Mouse (Mus musculus) bone marrow macrophage, adult 2 months (primary cell): ENCODE results near the gene Fam222b. TPM values are rescaled to one million over a fixed set of nuclear protein-coding genes. Genes with fewer than 3 reads are reported as not detected.
A peak's percentile ranks its signal among the peaks of the same experiment; 100 is the strongest.
"Not testable (repeated sequence)": the region's sequence is repeated elsewhere in the genome, so short reads cannot be mapped to it uniquely, and the experiment has no call there.

Source experiments
- H3K27ac ChIP-seq: 2 replicates; pipeline ENCODE4 v1.5.1; 2012; ENCODE audit warnings: low read depth, low read length; ENCODE audit not compliant: insufficient read depth
- H3K4me1 ChIP-seq: 2 replicates; pipeline ENCODE4 v1.6.1; 2012; ENCODE audit warnings: low read length; ENCODE audit not compliant: control insufficient read depth, insufficient read depth
- H3K4me3 ChIP-seq: 2 replicates; pipeline ENCODE4 v1.5.1; 2012; ENCODE audit warnings: mild to moderate bottlenecking, low read length, moderate library complexity; ENCODE audit not compliant: insufficient read depth
- CTCF ChIP-seq: IDR thresholded peaks from 2 replicates; pipeline ENCODE4 v1.5.1; 2012; ENCODE audit warnings: low read depth, mild to moderate bottlenecking, low read length, moderate library complexity
- POLR2A ChIP-seq: IDR thresholded peaks from 2 replicates; pipeline ENCODE4 v1.6.1; 2012; ENCODE audit warnings: mild to moderate bottlenecking, low read depth, low read length, borderline replicate concordance
- polyA plus RNA-seq: library from polyadenylated mRNA; stranded (reverse); fragments of >200 nt; gene quantifications from 2 replicates; pipeline ENCODE4 v1.2.4, GENCODE M21; 2012; ENCODE audit not compliant: missing spikeins, insufficient read depth, insufficient read length

Fam222b gene
- polyA plus RNA-seq, 1 experiment: 11.4 TPM

DNA sequence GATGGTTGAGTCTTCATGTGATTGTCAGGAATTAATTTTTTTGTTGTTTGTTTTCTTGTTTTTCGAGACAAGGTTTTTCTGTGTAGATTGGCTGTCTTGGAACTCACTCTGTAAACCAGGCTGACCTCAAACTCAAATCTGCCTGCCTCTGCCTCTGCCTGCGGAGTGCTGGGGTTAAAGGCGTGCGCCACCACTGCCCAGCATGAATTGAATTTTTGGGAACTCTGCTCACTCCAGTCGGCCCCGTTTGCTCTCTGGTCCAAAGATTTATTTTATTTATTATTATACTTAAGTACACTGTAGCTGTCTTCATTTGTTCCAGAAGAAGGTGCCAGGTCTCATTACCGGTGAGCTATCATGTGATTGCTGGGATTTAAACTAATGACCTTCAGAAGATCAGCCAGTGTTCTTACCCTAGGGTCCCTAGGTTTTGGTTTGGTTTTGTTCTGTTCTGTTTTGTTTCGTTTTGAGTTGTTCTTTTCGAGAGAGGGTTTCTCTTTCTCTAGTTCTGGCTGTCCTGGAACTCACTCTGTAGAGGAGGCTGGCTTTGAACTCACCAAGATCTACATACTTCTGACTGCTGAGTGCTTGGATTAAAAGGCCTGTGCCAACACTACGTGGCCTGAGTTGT, 89.5 kb downstream of the Fam222b start:
- Histone ChIP-seq H3K4me1 (peaks cover 16% of the 10 kb centered on the region), H3K27ac (peak overlapping the region; percentile 40), H3K4me3 (peak overlapping the region; percentile 58)
- no peak for TF ChIP-seq POLR2A
- no peak for TF ChIP-seq CTCF

DNA sequence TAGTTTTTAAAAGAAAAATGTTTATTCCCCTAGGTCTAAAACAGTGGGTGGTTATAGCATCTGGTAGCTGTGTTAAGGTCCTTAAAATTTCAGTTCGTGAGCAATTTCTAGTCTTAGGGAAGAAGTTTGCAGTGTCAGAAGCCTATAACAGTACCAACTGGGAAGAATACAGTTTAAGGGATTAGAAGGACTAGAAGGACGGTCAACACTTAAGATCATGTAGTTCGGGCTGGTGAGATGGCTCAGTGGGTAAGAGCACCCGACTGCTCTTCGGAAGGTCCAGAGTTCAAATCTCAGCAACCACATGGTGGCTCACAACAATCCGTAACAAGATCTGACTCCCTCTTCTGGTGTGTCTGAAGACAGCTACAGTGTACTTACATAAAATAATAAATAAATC, 90.2 kb downstream of the Fam222b start:
- H3K4me1 ChIP-seq: peaks cover 19% of the 10 kb centered on the region

DNA sequence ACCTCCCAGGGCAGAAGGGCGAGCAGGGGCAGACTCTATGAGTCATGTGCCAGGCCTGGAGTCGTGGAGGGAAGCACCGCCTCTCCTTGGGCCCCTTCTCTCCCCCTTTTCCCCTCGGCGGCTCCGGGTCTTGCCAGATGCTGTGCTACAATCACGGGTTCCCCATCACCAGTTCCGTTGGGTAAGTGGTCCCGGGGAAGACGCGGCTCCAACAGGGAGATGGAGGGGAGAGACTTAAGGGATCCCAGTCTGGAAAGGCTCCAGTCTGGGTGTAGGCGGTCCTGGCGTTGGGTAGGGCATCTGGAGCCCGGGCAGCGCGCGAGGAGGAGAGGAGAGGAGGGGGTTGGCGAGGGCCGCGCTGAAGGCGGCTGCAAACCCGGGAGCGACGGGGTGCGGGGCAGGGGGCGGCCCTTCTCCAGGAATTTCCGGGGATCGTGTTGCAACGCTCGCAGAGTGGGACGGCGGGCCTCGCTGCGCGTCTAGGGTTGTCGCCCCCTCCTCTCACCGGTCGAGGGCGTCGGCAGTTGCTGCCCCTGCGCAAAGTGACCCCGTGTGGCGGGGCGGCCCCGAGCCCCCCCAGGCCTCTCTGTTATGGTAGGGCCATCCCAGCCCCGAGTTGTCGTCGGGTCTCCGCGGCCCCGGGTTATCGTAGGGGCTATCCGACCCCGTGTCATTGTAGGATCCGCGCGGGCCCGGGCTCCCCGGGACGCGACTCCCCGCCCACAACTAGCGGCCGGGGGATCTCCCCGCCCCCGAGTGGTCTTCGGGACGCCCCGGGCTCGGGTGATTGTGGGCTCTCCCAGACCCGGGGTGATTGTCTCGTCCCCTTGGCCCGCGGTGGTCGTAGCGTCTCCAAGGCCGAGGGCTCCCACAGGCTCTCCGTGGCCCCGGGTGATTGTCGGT, 94.1 kb downstream of the Fam222b start, which contains the start of gene Rab34:
Rab34 (plus strand) TSS at position 100 of the 903 bp plus-strand sequence.
- peak within 1 kb of the TSS; percentile 47 for H3K27ac ChIP-seq
- H3K4me1 ChIP-seq: peaks cover 7% of the 10 kb centered on the region
- TF ChIP-seq CTCF: no peak
- no peak for TF ChIP-seq POLR2A
- peak within 1 kb of the TSS; percentile 70 for H3K4me3 ChIP-seq

More for the DNA sequence above, 90.2 kb downstream of the Fam222b start:
- not testable (repeated sequence) for H3K27ac ChIP-seq, H3K4me3 ChIP-seq

DNA sequence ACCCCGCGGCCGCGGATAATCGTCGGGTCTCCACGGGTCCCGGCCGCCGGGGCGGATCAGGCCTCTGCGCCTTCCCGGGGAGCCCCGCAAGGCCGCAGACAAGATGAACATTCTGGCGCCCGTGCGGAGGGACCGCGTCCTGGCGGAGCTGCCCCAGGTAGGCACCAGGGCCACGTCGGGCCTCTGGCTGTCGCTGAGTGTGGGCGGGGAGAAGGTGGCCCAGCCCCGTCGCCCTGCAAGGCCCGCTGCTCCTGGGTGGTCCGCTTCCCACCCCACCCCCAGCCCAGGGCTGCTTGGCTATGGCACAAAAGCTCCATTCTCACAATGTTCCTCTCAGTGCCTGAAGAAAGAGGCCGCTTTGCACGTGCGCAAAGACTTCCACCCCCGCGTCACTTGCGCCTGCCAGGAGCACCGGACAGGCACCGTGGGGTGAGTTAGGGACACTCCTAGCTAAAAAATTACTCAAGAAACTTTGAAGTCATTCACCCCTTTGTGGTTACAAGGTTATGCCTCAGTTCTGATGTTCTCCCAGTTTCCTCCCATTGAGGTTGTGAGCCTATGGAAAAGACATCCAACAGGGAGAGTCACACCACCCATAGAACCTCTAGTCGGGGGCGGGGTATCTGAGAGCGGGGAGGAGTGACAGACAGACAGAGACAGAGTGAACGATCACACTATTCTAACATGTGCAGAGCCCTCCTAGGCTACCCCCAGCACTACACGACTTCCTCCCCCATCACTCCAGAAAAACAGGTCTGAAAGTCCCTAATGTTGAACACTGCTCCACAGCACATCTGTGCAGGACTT, 95.0 kb downstream of the Fam222b start:
- Histone ChIP-seq H3K27ac (no peak overlapping the region), H3K4me1 (peaks cover 7% of the 10 kb centered on the region), H3K4me3 (peak overlapping the region; percentile 70)
- TF ChIP-seq POLR2A (no peak), CTCF (no peak)

DNA sequence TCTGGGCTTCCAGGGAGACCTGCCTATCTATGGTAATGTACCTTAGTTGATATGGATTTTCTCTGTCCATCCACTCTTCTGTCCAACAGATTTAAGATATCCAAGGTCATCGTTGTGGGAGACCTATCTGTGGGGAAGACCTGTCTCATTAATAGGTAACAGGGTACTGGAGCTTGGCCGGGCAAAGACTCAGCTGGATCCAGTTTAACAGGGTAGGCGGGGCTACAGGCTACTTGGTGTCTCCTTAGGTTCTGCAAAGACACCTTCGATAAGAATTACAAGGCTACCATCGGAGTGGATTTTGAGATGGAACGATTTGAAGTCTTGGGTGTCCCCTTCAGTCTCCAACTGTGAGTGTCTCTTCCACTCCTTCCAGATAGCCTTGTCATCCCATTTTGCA, 95.6 kb downstream of the Fam222b start:
- Histone ChIP-seq H3K27ac (no peak overlapping the region), H3K4me1 (peaks cover 7% of the 10 kb centered on the region), H3K4me3 (no peak overlapping the region)
- no peak for TF ChIP-seq POLR2A
- no peak for TF ChIP-seq CTCF

DNA sequence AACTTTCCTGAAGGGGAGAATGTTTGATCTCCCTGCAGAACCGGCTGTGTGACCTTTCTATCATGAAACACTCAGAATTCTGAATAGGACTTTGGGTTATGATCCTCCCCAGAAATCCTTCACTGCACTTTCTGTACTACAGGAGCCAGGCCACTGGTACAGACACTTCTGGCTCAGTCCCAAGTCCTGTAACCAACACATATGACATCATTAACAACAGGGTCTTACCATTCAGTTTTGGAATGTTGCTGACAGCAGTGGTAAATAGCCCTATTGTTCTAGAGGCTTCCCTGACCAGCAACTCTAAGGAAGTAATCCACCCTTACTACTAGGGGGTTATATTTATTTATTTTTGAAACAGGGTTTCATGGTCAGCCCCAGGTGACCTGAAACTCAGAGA, 98.7 kb downstream of the Fam222b start, which contains the start of gene Proca1:
Proca1 (plus strand) TSS at position 280 of the 400 bp plus-strand sequence.
- TF ChIP-seq POLR2A (no peak), CTCF (no peak)
- H3K27ac ChIP-seq: no peak within 1 kb of the TSS
- H3K4me3 ChIP-seq: no peak within 1 kb of the TSS
- peaks cover 14% of the 10 kb centered on the region for H3K4me1 ChIP-seq

DNA sequence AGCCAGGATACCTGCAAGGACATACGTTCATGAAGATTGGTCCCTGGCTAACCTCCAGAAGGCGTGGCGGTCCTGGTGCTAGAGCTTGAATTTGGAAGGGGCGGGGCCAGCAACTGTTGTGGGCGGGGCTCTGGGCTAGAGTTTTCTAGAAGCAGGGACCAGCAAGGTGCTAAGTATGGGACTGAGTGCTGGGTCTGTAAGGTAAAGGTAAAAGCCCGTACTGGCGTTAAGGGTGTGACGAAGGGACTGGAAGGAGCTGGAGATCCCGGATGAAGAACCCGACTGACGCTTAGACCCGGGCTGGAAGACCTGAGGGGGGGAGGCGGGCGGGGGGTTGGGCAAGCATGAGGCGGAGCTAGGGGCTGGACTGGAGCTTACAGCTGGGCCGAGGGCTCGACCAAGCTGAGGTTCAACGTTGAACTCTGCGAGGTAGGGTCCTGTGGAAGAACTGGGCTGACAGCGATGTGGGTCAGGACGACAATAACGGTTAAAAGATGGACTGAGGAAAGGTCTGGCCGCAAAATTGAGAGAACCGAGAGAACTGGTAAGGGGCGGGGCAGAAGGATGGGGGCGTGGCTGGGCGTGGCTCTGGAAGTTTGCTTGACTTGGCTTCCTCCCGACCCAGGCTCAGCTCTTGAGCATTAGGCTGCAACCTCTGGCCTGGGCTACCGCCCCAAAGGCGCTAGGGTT, 100.1 kb downstream of the Fam222b start:
- Histone ChIP-seq H3K4me3 (peak overlapping the region; percentile 51), H3K27ac (no peak overlapping the region), H3K4me1 (peaks cover 12% of the 10 kb centered on the region)
- TF ChIP-seq CTCF (no peak), POLR2A (no peak)

DNA sequence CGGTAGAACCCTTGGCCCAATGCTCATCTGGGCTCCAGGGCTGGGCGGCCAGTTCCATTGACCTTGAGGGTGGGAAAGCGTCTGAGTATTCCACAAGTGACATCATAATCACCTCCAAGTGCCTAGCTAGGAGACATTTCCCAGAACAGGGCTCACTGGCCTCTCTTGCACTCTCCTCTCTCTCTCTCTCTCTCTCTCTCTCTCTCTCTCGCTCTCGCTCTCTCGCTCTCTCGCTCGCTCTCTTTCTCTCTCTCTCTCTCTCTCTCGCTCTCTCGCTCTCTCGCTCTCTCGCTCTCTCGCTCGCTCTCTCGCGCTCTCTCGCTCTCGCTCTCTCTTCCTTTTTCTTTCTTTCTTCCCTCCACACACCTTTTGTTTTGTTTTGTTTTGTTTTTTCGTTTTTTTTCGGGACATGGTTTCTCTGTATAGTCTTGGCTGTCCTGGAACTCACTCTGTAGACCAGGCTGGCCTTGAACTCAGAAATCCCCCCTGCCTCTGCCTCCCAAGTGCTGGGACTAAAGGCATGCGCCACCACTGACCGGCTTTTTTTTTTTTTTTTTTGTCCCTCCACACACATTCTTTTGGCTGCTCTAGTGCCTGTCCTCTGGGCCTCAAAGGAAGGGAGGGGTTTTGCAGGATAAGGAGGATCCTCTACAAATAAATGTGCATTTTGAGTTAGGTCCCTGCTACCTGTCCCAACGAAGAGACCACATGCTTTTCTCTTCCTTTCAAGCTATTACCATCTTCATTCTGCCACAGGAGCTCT, 100.8 kb downstream of the Fam222b start:
- TF ChIP-seq POLR2A (no peak), CTCF (no peak)
- Histone ChIP-seq H3K27ac (no peak overlapping the region), H3K4me1 (peaks cover 10% of the 10 kb centered on the region), H3K4me3 (no peak overlapping the region)

DNA sequence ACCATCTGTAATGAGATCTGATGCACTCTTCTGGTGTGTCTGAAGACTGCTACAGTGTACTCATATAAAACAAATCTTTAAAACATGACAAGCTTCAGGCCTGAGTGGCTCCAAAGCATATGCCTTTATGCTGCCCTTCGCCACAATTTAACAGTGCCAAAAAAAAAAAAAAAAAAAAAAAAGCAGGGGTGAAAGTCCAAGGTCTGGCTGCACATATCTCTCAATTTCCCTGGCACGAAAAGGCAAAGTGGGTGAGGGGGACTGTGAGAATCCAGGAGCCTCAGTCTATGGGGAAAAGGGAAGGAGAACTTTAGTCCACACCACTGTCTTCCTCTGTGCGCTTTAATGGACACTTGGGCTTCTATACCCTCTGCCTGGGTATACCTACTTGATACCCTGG, 107.9 kb downstream of the Fam222b start:
- no peak overlapping the region for H3K27ac ChIP-seq
- TF ChIP-seq POLR2A (no peak), CTCF (no peak)
- no peak overlapping the region for H3K4me3 ChIP-seq
- H3K4me1 ChIP-seq: no peaks in the 10 kb centered on the region
